Mouse (Mus musculus) myocyte (in vitro differentiated cells): ENCODE results near the gene Olfr279. TPM values are rescaled to one million over a fixed set of nuclear protein-coding genes. Genes with fewer than 3 reads are reported as not detected.

Experiments
- H3K27me3 ChIP-seq: one replicate; pipeline ENCODE4 v1.6.1; 2011; ENCODE audit not compliant: control insufficient read depth, insufficient read depth, insufficient read length
- H3K36me3 ChIP-seq: one replicate; pipeline ENCODE4 v1.6.1; 2011; ENCODE audit not compliant: control insufficient read depth, insufficient read depth
- H3K4me2 ChIP-seq: one replicate; pipeline ENCODE4 v1.6.1; 2011; ENCODE audit warnings: low read depth, control low read depth
- H3K4me3 ChIP-seq: one replicate; pipeline ENCODE4 v1.5.1; 2011; ENCODE audit warnings: mild to moderate bottlenecking, control low read depth, moderate library complexity
- H3K79me2 ChIP-seq: one replicate; pipeline ENCODE4 v1.6.1; 2011; ENCODE audit not compliant: control insufficient read depth, insufficient read depth
- H3ac ChIP-seq: one replicate; pipeline ENCODE4 v1.6.1; 2011; ENCODE audit not compliant: control insufficient read depth, insufficient read length
- CEBPB ChIP-seq: IDR thresholded peaks from 2 replicates; pipeline ENCODE4 v1.6.1; 2011; ENCODE audit warnings: mild to moderate bottlenecking, moderate library complexity; ENCODE audit not compliant: poor library complexity, insufficient read depth, severe bottlenecking
- E2F4 ChIP-seq: IDR thresholded peaks from one replicate; pipeline ENCODE4 v1.6.1; 2011; ENCODE audit warnings: mild to moderate bottlenecking, control low read depth, moderate library complexity; ENCODE audit not compliant: insufficient read depth
- MAX ChIP-seq: IDR thresholded peaks from one replicate; pipeline ENCODE4 v1.6.1; 2011; ENCODE audit warnings: low read depth, mild to moderate bottlenecking, control low read depth
- MYOD1 ChIP-seq, 3 experiments: IDR thresholded peaks; one replicate each; pipeline ENCODE4 v1.6.1; 2011; ENCODE audit warnings: control low read depth in 2 of 3, low read depth in 2 of 3, mild to moderate bottlenecking in 2 of 3, moderate library complexity in 1 of 3; ENCODE audit not compliant: insufficient read length in 2 of 3, control insufficient read depth in 1 of 3
- MYOG ChIP-seq, 3 experiments: IDR thresholded peaks; one replicate each; pipeline ENCODE4 v1.6.1; 2011; ENCODE audit warnings: control low read depth in 2 of 3, low read depth in 2 of 3, mild to moderate bottlenecking in 2 of 3; ENCODE audit not compliant: insufficient read length in 2 of 3, control insufficient read depth in 1 of 3, insufficient read depth in 1 of 3
- POLR2A ChIP-seq: IDR thresholded peaks from one replicate; pipeline ENCODE4 v1.6.1; 2011; ENCODE audit warnings: low read depth, mild to moderate bottlenecking, control low read depth, moderate library complexity; ENCODE audit not compliant: insufficient read length
- POLR2AphosphoS2 ChIP-seq: IDR thresholded peaks from one replicate; pipeline ENCODE4 v1.6.1; 2011; ENCODE audit warnings: low read depth, control low read depth; ENCODE audit not compliant: insufficient read length
- REST ChIP-seq: IDR thresholded peaks from one replicate; pipeline ENCODE4 v1.6.1; 2011; ENCODE audit warnings: mild to moderate bottlenecking, control low read depth, moderate library complexity; ENCODE audit not compliant: insufficient read depth, insufficient read length
- SRF ChIP-seq: IDR thresholded peaks from one replicate; pipeline ENCODE4 v1.6.1; 2011; ENCODE audit warnings: low read depth; ENCODE audit not compliant: control insufficient read depth, insufficient read length
- TCF12 ChIP-seq: IDR thresholded peaks from one replicate; pipeline ENCODE4 v1.6.1; 2011; ENCODE audit warnings: mild to moderate bottlenecking, control low read depth; ENCODE audit not compliant: poor library complexity, insufficient read depth, severe bottlenecking
- TCF3 ChIP-seq: IDR thresholded peaks from one replicate; pipeline ENCODE4 v1.6.1; 2011; ENCODE audit warnings: low read depth, control low read depth; ENCODE audit not compliant: insufficient read length
- USF1 ChIP-seq: IDR thresholded peaks from one replicate; pipeline ENCODE4 v1.6.1; 2011; ENCODE audit warnings: low read depth, mild to moderate bottlenecking, control low read depth, moderate library complexity
- polyA plus RNA-seq: library from polyadenylated mRNA; unstranded; fragments of >200 nt; fragmentation: generic; extraction: Trizol; gene quantifications from one replicate; pipeline ENCODE4 v1.2.1, GENCODE M21; 2012; ENCODE audit warnings: missing spikeins

Olfr279 gene
- polyA plus RNA-seq, 1 experiment, result not detected

DNA sequence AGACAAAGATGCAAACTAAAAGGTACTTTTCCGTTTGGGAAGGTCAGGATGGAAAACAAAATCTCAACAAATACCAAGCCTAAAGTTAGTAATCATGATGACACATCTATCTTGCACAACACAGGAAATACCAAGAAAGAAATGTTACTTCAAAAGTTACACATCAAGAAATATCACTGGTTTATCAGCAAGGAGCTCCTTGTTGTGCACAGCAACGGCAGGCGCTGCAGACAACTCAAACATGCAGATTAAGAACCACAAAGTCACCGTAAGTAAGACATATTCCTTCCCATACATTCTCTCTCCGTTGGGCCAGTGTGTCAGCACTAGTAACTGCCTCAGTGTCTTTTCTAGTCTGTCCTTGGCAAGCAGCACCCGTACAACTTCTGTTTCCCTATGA lies 48.9 kb downstream of the Olfr279 start:
- Histone ChIP-seq H3K36me3 (peaks cover 63% of the 10 kb centered on the region), H3ac (no peak overlapping the region), H3K4me2 (peak overlapping the region; percentile 14), H3K27me3 (no peaks in the 10 kb centered on the region), H3K4me3 (no peak overlapping the region), H3K79me2 (peaks cover 38% of the 10 kb centered on the region)
- TF ChIP-seq MAX (no peak), E2F4 (no peak), POLR2A (no peak), USF1 (no peak), SRF (no peak), POLR2AphosphoS2 (peak; percentile 25), CEBPB (peak; percentile 96), REST (no peak), TCF12 (no peak), MYOD1 (IDR thresholded peaks at IDR 0.05; ENCODE audit: control insufficient read depth in 1 of 3, insufficient read length in 2 of 3, low read depth in 2 of 3) (no peak), MYOG (IDR thresholded peaks at IDR 0.05; ENCODE audit: control insufficient read depth in 1 of 3, insufficient read depth in 1 of 3, insufficient read length in 2 of 3, low read depth in 2 of 3) (no peak)

DNA sequence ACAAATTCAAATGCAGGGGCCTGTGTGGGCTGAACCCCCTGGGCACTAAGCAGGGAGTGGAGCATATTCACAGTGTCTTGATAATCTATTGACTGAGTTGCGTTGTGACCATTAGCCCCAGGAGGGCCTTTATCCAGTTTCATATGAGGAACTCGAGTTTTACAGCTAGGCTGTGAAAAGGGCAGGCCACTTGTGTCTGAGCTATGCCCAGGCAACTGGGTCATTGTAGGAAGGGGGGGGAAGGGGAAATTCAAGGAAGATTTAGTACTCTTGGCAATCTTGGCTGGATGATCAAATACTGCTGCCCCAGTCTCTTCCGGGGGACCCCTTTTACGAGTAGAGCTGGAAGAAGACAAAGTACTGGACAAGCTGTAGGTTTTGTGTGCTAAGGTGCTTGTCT lies 51.1 kb downstream of the Olfr279 start:
- H3K36me3 ChIP-seq, result peaks cover 85% of the 10 kb centered on the region
- H3ac ChIP-seq, result no peak overlapping the region
- no peak for TF ChIP-seq MYOG (IDR thresholded peaks at IDR 0.05; ENCODE audit: control insufficient read depth in 1 of 3, insufficient read depth in 1 of 3, insufficient read length in 2 of 3, low read depth in 2 of 3)
- no peak for TF ChIP-seq MYOD1 (IDR thresholded peaks at IDR 0.05; ENCODE audit: control insufficient read depth in 1 of 3, insufficient read length in 2 of 3, low read depth in 2 of 3)
- TF ChIP-seq USF1, result no peak
- no peak for TF ChIP-seq REST
- no peak for TF ChIP-seq CEBPB
- no peak for TF ChIP-seq POLR2AphosphoS2
- no peak for TF ChIP-seq SRF
- TF ChIP-seq POLR2A, result no peak
- TF ChIP-seq TCF3, result no peak
- no peak for TF ChIP-seq MAX
- no peak for TF ChIP-seq TCF12
- TF ChIP-seq E2F4, result no peak
- no peak overlapping the region for H3K4me3 ChIP-seq
- no peak overlapping the region for H3K4me2 ChIP-seq
- peaks cover 45% of the 10 kb centered on the region for H3K79me2 ChIP-seq
- no peaks in the 10 kb centered on the region for H3K27me3 ChIP-seq

DNA sequence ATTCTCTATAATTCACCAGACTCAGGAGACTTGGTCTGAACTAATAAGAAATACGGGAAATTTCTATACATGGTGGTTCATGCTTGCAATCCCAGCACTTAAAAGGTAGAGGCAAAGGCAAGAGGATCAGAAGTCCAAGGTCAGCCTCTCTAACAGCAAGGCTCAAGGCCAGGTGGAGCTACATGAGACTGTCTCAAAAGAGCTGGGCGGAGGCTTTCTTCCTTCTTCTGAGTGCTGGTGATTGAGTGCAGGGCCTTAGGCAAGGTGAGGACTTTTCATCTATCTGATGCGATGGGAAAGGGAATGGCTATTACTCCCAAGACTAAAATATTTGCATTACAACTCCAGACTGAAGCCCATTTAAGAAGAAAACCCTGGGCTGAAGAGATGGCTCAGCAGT lies 52.9 kb downstream of the Olfr279 start:
- no peak overlapping the region for H3ac ChIP-seq
- no peaks in the 10 kb centered on the region for H3K27me3 ChIP-seq
- TF ChIP-seq USF1 (no peak), CEBPB (no peak), MAX (no peak), TCF12 (no peak), TCF3 (no peak), E2F4 (no peak), SRF (no peak), MYOG (IDR thresholded peaks at IDR 0.05; ENCODE audit: control insufficient read depth in 1 of 3, insufficient read depth in 1 of 3, insufficient read length in 2 of 3, low read depth in 2 of 3) (no peak), MYOD1 (IDR thresholded peaks at IDR 0.05; ENCODE audit: control insufficient read depth in 1 of 3, insufficient read length in 2 of 3, low read depth in 2 of 3) (no peak), POLR2AphosphoS2 (no peak), POLR2A (no peak), REST (no peak)
- no peak overlapping the region for H3K4me3 ChIP-seq
- peaks cover 29% of the 10 kb centered on the region for H3K79me2 ChIP-seq
- no peak overlapping the region for H3K4me2 ChIP-seq
- peaks cover 85% of the 10 kb centered on the region for H3K36me3 ChIP-seq

DNA sequence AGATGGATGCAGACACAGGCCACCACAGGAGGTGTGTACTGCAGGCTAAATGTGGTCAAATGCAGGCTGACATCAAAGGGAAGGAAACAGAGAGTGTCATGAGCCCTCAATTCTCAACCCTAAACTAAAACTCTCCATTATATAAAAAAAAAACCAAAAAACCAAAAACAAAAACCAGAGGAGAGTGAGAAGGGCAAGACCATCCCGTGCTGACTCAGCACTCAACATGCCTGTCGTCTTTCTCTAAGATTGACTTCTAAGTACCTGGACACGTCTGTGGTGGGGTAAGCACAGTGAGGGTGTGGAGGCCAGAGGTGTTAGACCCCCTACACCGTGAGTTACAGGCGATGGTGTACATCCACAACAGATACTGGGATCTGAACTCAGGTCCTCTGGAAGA lies 54.6 kb downstream of the Olfr279 start:
- peaks cover 84% of the 10 kb centered on the region for H3K36me3 ChIP-seq
- TF ChIP-seq TCF12 (no peak), POLR2A (no peak), E2F4 (no peak), USF1 (no peak), POLR2AphosphoS2 (no peak), TCF3 (no peak), REST (no peak), SRF (no peak), MYOG (IDR thresholded peaks at IDR 0.05; ENCODE audit: control insufficient read depth in 1 of 3, insufficient read depth in 1 of 3, insufficient read length in 2 of 3, low read depth in 2 of 3) (no peak), MAX (no peak), MYOD1 (IDR thresholded peaks at IDR 0.05; ENCODE audit: control insufficient read depth in 1 of 3, insufficient read length in 2 of 3, low read depth in 2 of 3) (no peak), CEBPB (no peak)
- no peak overlapping the region for H3K4me3 ChIP-seq
- H3K27me3 ChIP-seq, result no peaks in the 10 kb centered on the region
- H3K79me2 ChIP-seq, result peaks cover 12% of the 10 kb centered on the region
- H3ac ChIP-seq, result no peak overlapping the region
- no peak overlapping the region for H3K4me2 ChIP-seq

Other genes starting within 250 kb of the Olfr279 start
- not detected for gene H1fnt, start 235.1 kb upstream of the Olfr279 start, polyA plus RNA-seq
- not detected for gene Zfp641, start 196.2 kb upstream of the Olfr279 start, polyA plus RNA-seq
- not detected for gene Olfr285, start 175.0 kb upstream of the Olfr279 start, polyA plus RNA-seq
- gene Olfr284, start 151.4 kb upstream of the Olfr279 start, polyA plus RNA-seq, result not detected
- gene Olfr283, start 111.5 kb upstream of the Olfr279 start, polyA plus RNA-seq, result not detected
- not detected for gene Olfr282, start 61.2 kb upstream of the Olfr279 start, polyA plus RNA-seq
- gene Olfr281, start 39.8 kb upstream of the Olfr279 start, polyA plus RNA-seq, result not detected
- not detected for gene OR5BS1P, start 22.5 kb upstream of the Olfr279 start, polyA plus RNA-seq
- gene Lalba, start 9.7 kb upstream of the Olfr279 start, polyA plus RNA-seq, result not detected
- gene Kansl2, start 41.9 kb downstream of the Olfr279 start, polyA plus RNA-seq, result 109 TPM
- 12.6 TPM for gene Ccnt1, start 78.5 kb downstream of the Olfr279 start, polyA plus RNA-seq
- 0.10 TPM for gene 4930415O20Rik, start 78.6 kb downstream of the Olfr279 start, polyA plus RNA-seq
- gene Adcy6, start 117.7 kb downstream of the Olfr279 start, polyA plus RNA-seq, result 32.4 TPM
- gene Cacnb3, start 138.4 kb downstream of the Olfr279 start, polyA plus RNA-seq, result 80.8 TPM
- gene Ddx23, start 170.5 kb downstream of the Olfr279 start, polyA plus RNA-seq, result 102 TPM
- 14.4 TPM for gene Rnd1, start 185.1 kb downstream of the Olfr279 start, polyA plus RNA-seq
- gene Ccdc65, start 215.8 kb downstream of the Olfr279 start, polyA plus RNA-seq, result 2.4 TPM
- gene Fkbp11, start 235.8 kb downstream of the Olfr279 start, polyA plus RNA-seq, result 52.9 TPM